Mouse (Mus musculus) right cerebral cortex, postnatal 4 days (tissue): ENCODE data around the gene Ube2ql1.
A peak's percentile ranks its signal among the peaks of the same experiment; 100 is the strongest.

Experiments
- DNase-seq: peaks from one replicate; pipeline ENCODE4 v3.0.0-alpha.2; 2022

The Ube2ql1 gene

GRCm38 (mm10) chr13:69707496-69707895 lies 32.2 kb downstream of the Ube2ql1 start:
- DNase-seq = no peak

GRCm38 (mm10) chr13:69706919-69707318 lies 32.8 kb downstream of the Ube2ql1 start:
- no peak for DNase-seq

GRCm38 (mm10) chr13:69703505-69703904 lies 36.2 kb downstream of the Ube2ql1 start:
- DNase-seq = no peak

GRCm38 (mm10) chr13:69701397-69701796 lies 38.3 kb downstream of the Ube2ql1 start:
- no peak for DNase-seq

DNA sequence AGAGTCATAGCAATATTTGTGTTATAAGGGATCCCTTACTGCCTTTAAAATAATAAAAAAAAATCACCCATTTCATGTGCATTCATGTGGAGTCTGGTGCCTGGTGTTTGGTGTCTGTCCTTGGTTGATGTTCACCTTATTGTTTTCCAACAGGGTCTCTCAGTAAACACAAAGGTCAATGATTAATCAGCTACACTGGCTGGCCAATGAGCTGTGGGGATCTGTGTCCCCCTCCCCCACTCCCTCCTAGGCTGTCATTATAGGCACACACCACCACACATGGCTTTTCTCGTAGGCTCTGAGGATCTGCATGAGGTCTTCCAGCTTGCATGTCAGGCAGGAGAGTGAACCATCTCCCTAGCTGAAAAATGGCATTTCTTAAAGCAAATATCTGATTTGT lies 38.9 kb downstream of the Ube2ql1 start:
- DNase-seq = no peak

DNA sequence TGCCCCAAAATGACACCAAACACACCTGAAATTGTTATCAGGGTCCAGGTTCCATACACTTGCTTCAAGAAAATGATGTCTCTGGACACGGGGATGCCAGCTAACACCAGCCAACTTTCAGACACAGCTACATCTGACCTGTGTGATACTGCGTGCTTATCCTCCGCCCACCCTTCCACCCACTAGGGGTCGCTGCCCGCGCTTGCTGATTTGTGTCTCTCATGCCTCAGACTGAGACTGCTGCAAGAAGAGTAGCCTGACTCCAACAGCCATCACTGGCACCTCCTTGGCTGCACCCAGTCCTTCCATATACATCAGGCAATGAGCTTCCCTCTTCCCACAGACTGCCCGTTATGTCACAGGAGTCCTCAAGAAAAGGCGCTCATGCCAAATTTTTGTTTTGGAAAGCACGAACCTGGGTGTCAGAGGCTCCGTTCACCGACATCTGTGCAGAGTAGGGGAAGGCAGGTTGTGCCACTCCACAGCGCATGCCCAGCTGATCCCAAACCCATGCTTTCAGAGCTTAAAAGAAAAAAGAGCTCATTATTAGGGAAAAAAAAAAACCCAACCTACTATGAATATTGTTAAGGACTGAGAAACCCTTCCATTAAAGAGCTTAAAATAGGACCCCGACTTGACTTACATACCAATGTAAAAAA lies 43.2 kb downstream of the Ube2ql1 start:
- peak; percentile 94 for DNase-seq

GRCm38 (mm10) chr13:69691074-69691473 lies 48.6 kb downstream of the Ube2ql1 start:
- DNase-seq = peak; percentile 70

- DNase-seq = no peak
Measured at GRCm38 (mm10) chr13:69687023-69687422, 52.7 kb downstream of the Ube2ql1 start.

GRCm38 (mm10) chr13:69685406-69685818 lies 54.3 kb downstream of the Ube2ql1 start:
- no peak for DNase-seq

DNA sequence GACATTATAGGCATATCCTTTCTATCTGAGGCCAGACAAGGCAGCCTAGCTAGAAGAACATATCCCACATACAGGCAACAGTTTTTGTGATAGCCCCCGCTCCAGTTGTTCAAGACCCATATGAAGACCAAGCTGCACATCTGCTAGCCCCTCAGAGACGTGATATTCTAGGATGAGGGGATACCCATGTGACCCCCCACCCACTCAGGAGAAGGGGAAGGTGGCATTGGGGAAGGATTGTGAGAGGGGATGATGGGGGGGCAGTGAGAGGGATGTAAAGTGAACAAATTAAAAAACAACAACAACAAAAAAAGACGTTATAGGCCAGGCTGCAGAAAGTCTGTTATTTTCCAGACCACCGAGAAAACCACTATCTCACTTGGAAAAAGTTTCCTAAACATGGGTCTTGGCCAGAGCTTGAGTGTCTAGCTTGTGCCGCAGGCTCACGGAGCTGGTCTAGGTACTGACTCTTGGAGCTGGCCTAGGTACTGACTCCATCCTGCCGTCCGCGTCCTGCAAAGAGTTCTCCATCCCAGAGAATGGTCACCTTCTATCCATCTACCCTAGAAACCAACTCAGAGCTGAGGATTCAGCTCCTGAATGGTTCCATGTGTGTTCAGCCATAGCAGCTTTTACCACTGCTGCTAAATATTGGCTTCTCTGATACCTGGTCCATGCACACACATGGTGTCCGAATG lies 65.6 kb downstream of the Ube2ql1 start:
- DNase-seq = no peak

DNA sequence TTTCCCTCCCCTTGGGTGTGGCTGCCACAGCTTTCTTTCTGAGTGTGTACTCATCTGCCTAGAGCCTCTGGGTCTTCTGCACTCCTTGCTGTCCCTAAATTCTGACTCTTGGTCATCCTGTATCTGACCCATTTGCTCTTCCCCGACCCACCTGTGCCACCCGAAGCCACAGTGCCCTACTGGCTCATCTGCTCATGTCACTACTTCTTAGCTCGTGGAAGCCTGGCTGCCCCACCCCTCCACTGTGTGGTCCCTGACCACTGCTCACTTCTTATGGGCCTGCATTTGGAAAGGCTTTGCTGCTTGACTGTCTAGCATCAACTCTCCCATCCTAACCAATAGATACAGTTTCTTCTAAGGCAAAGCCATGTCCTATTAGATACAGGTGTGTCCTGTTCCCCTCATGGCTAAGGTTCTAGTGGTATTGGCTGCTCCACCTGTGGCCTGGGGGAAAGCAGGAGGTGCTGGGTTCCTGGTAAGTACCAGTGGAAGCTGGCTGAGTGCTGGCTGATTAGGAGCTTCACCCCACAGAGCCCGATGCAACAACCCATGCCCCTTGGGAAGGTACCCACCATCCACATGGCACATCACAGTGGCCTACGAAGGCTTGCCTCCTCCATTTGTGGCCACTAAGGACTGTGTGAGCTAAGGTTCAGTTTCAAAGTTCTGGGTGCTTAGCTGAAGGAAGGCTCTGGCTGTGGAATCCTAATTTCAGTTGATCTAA lies 66.3 kb downstream of the Ube2ql1 start:
- no peak for DNase-seq

DNA sequence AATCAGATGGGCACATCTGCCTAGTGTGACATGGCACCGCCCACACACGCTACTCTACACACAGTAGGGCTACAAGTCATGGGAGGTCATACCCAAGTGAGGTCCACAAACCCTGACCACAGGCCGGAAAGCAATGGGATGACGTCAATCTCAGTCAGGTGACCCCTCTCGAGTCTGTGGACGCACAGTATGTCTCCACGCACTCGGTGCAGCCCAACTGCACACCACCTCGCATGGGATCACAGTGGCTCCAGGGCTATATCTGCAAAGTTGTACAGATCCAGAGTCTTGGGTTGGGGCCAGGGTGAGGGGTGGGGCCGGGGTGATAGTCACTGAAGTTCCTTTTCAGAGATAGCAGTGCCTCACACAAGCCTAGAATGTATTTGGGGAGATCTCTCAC lies 67.1 kb downstream of the Ube2ql1 start:
- DNase-seq = no peak

DNA sequence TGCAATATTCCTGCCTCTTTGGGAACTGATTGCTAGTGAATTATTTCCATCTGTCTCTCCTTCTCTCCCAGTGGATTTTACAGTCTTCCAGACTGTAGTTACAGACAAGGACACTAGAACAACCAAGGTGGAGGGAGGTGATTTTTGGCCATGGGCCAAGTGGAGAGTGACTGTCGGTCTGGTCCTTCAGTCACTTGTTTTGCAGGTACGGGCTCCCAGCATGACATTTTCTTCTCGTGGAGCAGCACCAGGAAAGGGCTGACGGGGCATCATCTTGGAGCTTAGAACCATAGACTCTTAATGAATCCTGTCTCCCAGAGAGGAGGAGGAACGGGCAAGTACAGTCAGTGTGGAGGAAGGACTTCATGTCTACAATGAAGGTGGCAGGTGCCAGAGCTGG lies 67.6 kb downstream of the Ube2ql1 start:
- DNase-seq = no peak

- no peak for DNase-seq
Measured at GRCm38 (mm10) chr13:69654508-69654907, 85.2 kb downstream of the Ube2ql1 start.
